Mouse (Mus musculus): Measurements from ENCODE around the gene Agpat2. TPM values are rescaled to one million over a fixed set of nuclear protein-coding genes. Genes with fewer than 3 reads are reported as not detected.

The Agpat2 gene
- total and polyA plus RNA-seq, 3 experiments: 22.3 to 42.4 TPM; not detected in 1

DNA sequence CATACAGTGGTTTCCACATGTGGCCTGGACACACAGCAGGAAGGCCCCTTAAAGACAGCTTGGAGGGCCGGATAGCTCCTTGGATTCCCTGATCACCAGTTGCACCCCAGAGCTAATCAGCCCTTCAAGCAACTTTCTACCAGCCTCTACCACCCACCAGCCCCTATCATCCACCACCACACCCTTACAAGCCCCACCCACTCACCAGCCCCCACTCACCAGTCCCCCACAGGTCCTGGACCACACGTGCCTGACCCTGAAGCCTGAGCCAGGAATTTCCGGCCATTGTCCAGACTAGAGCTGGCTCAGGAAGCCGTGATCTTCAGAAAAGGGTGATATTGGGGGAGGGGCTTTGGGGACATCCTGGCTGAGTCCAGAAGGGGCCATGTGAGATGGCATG lies 28.4 kb downstream of the Agpat2 start:
- Histone ChIP-seq H3K4me3 (ENCODE audit: control insufficient read depth in 1 of 2, insufficient read depth in 1 of 2, low read depth in 2 of 2, low read length in 2 of 2) (peak overlapping the region; percentile 23 to 53; a peak in 3 of 4 replicates), H3K79me2 (ENCODE audit: control insufficient read depth, insufficient read depth, low read length, poor library complexity) (peaks cover 2% of the 10 kb centered on the region; the same call in 1 of the 2 replicates), H3K9ac (ENCODE audit: control insufficient read depth, low read depth, low read length, poor library complexity, severe bottlenecking) (peak overlapping the region; percentile 73), H3K4me1 (ENCODE audit: control insufficient read depth in 1 of 2, insufficient read depth in 2 of 2, low read length in 2 of 2) (peaks cover 34 to 69% of the 10 kb centered on the region in 2 experiments), H3K27me3 (ENCODE audit: control insufficient read depth in 1 of 2, insufficient read depth in 2 of 2, low read length in 2 of 2) (no peaks in the 10 kb centered on the region), H3K36me3 (ENCODE audit: control insufficient read depth in 1 of 2, insufficient read depth in 2 of 2, low read length in 2 of 2) (peaks cover 0 to 29% of the 10 kb centered on the region in 2 experiments; a peak in 2 of 4 replicates), H3K9me3 (replicated peaks; ENCODE audit: insufficient read depth, low read length) (no peaks in the 10 kb centered on the region), H3K27ac (ENCODE audit: control insufficient read depth, low read depth, low read length) (peak overlapping the region; percentile 91)
- DNase-seq (ENCODE audit: low read depth, low spot score): peak; percentile 78
- TF ChIP-seq TCF12 (IDR thresholded peaks at IDR 0.05; ENCODE audit: low read depth, low read length) (peak; percentile 73), USF1 (IDR thresholded peaks at IDR 0.05; ENCODE audit: low read depth, low read length) (no peak; the same call in 1 of the 2 replicates), MEF2A (IDR thresholded peaks at IDR 0.05; ENCODE audit: extremely low read depth, insufficient replicate concordance, low read depth, low read length, poor library complexity, severe bottlenecking) (no peak), TAL1 (IDR thresholded peaks at IDR 0.05; ENCODE audit: low read length) (peak; percentile 42), MAZ (IDR thresholded peaks at IDR 0.05; ENCODE audit: low read depth, low read length) (peak; percentile 78; the same call in 1 of the 2 replicates), POLR2A (IDR thresholded peaks at IDR 0.05; ENCODE audit: control insufficient read depth in 1 of 2, insufficient read depth in 1 of 2, low read depth in 1 of 2, low read length in 2 of 2, poor library complexity in 1 of 2) (peak in 1 of 2 experiments; percentile 61; a peak in 1 of 4 replicates), EP300 (IDR thresholded peaks at IDR 0.05; ENCODE audit: low read depth in 1 of 2, low read length in 2 of 2) (peak in 1 of 2 experiments; percentile 81; a peak in 3 of 4 replicates), HCFC1 (IDR thresholded peaks at IDR 0.05; ENCODE audit: low read depth, low read length) (0 out of 2 replicates have a peak, but pooled peaks have one; percentile 6), POLR2AphosphoS5 (IDR thresholded peaks at IDR 0.05; ENCODE audit: borderline replicate concordance, low read depth, low read length) (no peak), CHD1 (IDR thresholded peaks at IDR 0.05; ENCODE audit: low read depth, low read length) (no peak), BHLHE40 (IDR thresholded peaks at IDR 0.05; ENCODE audit: borderline replicate concordance, low read depth, low read length) (peak; percentile 93), MXI1 (IDR thresholded peaks at IDR 0.05; ENCODE audit: low read depth, low read length) (peak; percentile 11), SIN3A (IDR thresholded peaks at IDR 0.05; ENCODE audit: low read length) (peak; percentile 13; the same call in 1 of the 2 replicates), ZMIZ1 (IDR thresholded peaks at IDR 0.05; ENCODE audit: low read depth, low read length) (peak; percentile 51; the same call in 1 of the 2 replicates), RAD21 (IDR thresholded peaks at IDR 0.05; ENCODE audit: low read depth, low read length) (no peak), TBP (IDR thresholded peaks at IDR 0.05; ENCODE audit: low read depth, low read length) (peak; percentile 46; the same call in 1 of the 2 replicates), CHD2 (IDR thresholded peaks at IDR 0.05; ENCODE audit: low read length) (peak; percentile 20; the same call in 1 of the 2 replicates), CTCF (IDR thresholded peaks at IDR 0.05 in 2 of 3, conservative IDR thresholded peaks at IDR 0.05 in 1 of 3; ENCODE audit: control insufficient read depth in 1 of 3, insufficient read depth in 1 of 3, low read depth in 2 of 3, low read length in 3 of 3, poor library complexity in 1 of 3, severe bottlenecking in 1 of 3) (no peak), NELFE (IDR thresholded peaks at IDR 0.05; ENCODE audit: low read depth, low read length) (peak; percentile 49; the same call in 1 of the 2 replicates), ETS1 (IDR thresholded peaks at IDR 0.05; ENCODE audit: low read depth, low read length) (no peak)

All from MEL (cell line).